Mouse (Mus musculus) brain, embryonic 14.5 days (tissue): Measurements from ENCODE around the gene Apba2.

Experiments
- CTCF ChIP-seq: fragments of 200-500 bp; IDR thresholded peaks from 2 replicates; pipeline ENCODE4 v1.5.1; 2012; ENCODE audit warnings: inconsistent platforms, mild to moderate bottlenecking, moderate library complexity, borderline replicate concordance; ENCODE audit not compliant: insufficient read depth, insufficient read length; ENCODE audit errors: extremely low read depth
- POLR2A ChIP-seq: fragments of 200-500 bp; IDR thresholded peaks from 2 replicates; pipeline ENCODE4 v1.6.1; 2012; ENCODE audit warnings: mild to moderate bottlenecking, inconsistent platforms, borderline replicate concordance; ENCODE audit not compliant: poor library complexity, insufficient read depth, insufficient read length, severe bottlenecking; ENCODE audit errors: extremely low read depth

DNA sequence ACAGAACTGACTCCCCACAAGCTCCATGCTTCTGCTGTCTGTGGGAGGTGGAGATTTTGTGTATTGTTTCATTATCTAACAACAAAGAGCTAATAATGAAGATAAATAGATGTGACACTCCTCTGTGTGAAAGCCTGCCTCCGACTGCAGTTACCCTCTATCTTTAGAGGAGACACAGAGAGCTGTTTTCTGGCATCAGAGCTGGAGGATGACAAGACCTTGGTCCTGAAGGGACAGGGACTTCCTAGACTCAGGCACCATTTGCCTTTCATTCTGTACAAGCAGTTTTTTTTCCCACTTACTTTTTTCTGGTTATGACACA lies 20.9 kb downstream of the Apba2 start:
- TF ChIP-seq POLR2A (no peak), CTCF (no peak)
